Mouse (Mus musculus) kidney, embryonic 15.5 days (tissue): ENCODE measurements around the gene Tmie. TPM values are rescaled to one million over a fixed set of nuclear protein-coding genes. Genes with fewer than 3 reads are reported as not detected.
"Not testable (repeated sequence)": the region's sequence is repeated elsewhere in the genome, so short reads cannot be mapped to it uniquely, and the experiment has no call there.

ENCODE experiments used
- ATAC-seq: fragments of 200-750 bp; cut with Nextera tagmentation; replicated peaks from 2 replicates; pipeline ENCODE4 v1.8.0; 2017; ENCODE audit warnings: moderate TSS enrichment; ENCODE audit not compliant: low FRiP score
- H3K27ac ChIP-seq: fragments of 300-500 bp; sonication (generic); 2 replicates; pipeline ENCODE4 v1.5.1; 2015; ENCODE audit warnings: mild to moderate bottlenecking, inconsistent platforms
- H3K27me3 ChIP-seq: fragments of 300-500 bp; sonication (generic); 2 replicates; pipeline ENCODE4 v1.6.1; 2015; ENCODE audit warnings: inconsistent platforms
- H3K36me3 ChIP-seq: fragments of 300-500 bp; sonication (generic); 2 replicates; pipeline ENCODE4 v1.6.1; 2015; ENCODE audit warnings: inconsistent platforms
- H3K4me1 ChIP-seq: fragments of 300-500 bp; sonication (generic); 2 replicates; pipeline ENCODE4 v1.6.1; 2015; ENCODE audit warnings: inconsistent platforms
- H3K4me2 ChIP-seq: fragments of 300-500 bp; sonication (generic); 2 replicates; pipeline ENCODE4 v1.6.1; 2015; ENCODE audit warnings: moderate library complexity, mild to moderate bottlenecking, inconsistent platforms
- H3K4me3 ChIP-seq: fragments of 300-500 bp; sonication (generic); replicated peaks from 2 replicates; pipeline ENCODE4 v1.5.1; 2015; ENCODE audit warnings: mild to moderate bottlenecking, inconsistent platforms
- H3K9ac ChIP-seq: fragments of 300-500 bp; sonication (generic); 2 replicates; pipeline ENCODE4 v1.6.1; 2015; ENCODE audit warnings: mild to moderate bottlenecking, inconsistent platforms
- H3K9me3 ChIP-seq: fragments of 300-500 bp; sonication (generic); replicated peaks from 2 replicates; pipeline ENCODE4 v1.6.1; 2016; ENCODE audit warnings: inconsistent platforms
- WGBS: fragments of 180-500 bp; shearing (Covaris S2); methylation state at CpG from one replicate; pipeline ENCODE4 v1.1.7; 2015; ENCODE audit warnings: mixed read lengths; 5-methylcytosine and 5-hydroxymethylcytosine counted together
- microRNA-seq: library from miRNA; unstranded; fragments of <30 nt; microRNA quantifications from one replicate; pipeline ENCODE4, GENCODE M21; 2016
- polyA plus RNA-seq: library from polyadenylated mRNA; unstranded; fragments of >200 nt; fragmentation: Nextera tagmentation; extraction: Ambion mirVana; gene quantifications from 2 replicates; pipeline ENCODE4 v1.2.1, GENCODE M21; 2015

The Tmie gene
- polyA plus RNA-seq, 1 experiment from 2014 or later = 1.8 TPM

DNA sequence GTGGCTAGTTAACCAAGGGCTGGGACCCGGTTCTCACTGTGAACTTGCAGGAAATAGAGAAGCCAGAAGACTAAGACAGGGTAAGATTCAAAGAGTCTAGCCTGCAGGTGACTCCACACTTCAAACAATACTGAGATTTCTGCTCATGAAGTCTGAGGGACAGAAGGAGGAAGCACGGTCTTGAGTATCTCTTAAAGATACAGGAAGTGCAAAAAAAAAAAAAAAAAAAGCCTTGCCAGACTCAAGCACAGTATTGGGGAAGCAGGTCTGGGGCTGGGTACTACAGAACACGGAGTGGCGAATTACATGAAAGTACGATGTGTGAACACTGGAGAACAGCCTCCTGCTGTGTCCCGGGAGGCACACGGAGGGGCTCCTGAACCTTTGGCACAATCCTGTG lies 54.1 kb downstream of the Tmie start:
- Histone ChIP-seq H3K4me1 (no peaks in the 10 kb centered on the region), H3K9ac (no peak overlapping the region), H3K4me2 (no peak overlapping the region), H3K4me3 (no peak overlapping the region), H3K27ac (no peak overlapping the region), H3K36me3 (no peaks in the 10 kb centered on the region), H3K9me3 (no peaks in the 10 kb centered on the region), H3K27me3 (0 out of 2 replicates have a peak, but pooled peaks cover 3% of the 10 kb centered on the region)
- 73% methylated on average over 7 of the region's 7 CpGs for WGBS
- ATAC-seq = no peak

DNA sequence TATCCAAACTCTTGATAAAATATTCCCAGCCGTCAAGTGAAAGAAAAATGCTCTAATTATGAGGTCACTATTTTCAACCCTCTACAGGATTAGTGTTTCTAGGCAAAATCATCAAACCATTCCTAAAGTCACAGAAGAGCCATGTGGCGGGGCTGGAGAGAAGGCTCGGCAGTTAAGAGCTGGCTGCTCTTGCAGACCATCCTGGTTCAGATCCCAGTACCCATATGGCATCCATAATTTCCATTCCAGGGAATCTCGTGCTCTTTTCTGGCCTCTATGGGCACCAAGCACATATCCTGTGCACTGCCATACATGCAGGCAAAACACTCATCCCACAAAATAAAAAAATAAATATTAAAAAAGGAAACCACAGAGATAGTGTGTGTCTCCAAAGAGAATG lies 54.5 kb downstream of the Tmie start:
- H3K36me3 ChIP-seq = no peaks in the 10 kb centered on the region
- no peak overlapping the region for H3K27ac ChIP-seq
- H3K4me2 ChIP-seq = no peak overlapping the region
- ATAC-seq = no peak
- 86% methylated on average over 4 of the region's 4 CpGs for WGBS
- no peaks in the 10 kb centered on the region for H3K9me3 ChIP-seq
- H3K4me1 ChIP-seq = no peaks in the 10 kb centered on the region
- no peak overlapping the region for H3K9ac ChIP-seq
- H3K4me3 ChIP-seq = no peak overlapping the region
- 0 out of 2 replicates have a peak, but pooled peaks cover 3% of the 10 kb centered on the region for H3K27me3 ChIP-seq

- H3K27me3 ChIP-seq = no peaks in the 10 kb centered on the region
- H3K4me3 ChIP-seq = no peak overlapping the region
- H3K4me2 ChIP-seq = no peak overlapping the region
- H3K36me3 ChIP-seq = no peaks in the 10 kb centered on the region
- H3K27ac ChIP-seq = no peak overlapping the region
- H3K4me1 ChIP-seq = no peaks in the 10 kb centered on the region
- WGBS = 82% methylated on average over 7 of the region's 7 CpGs
- ATAC-seq = no peak
- H3K9ac ChIP-seq = no peak overlapping the region
- H3K9me3 ChIP-seq = no peaks in the 10 kb centered on the region
Observed at GRCm38 (mm10) chr9:110821436-110821835, 58.5 kb downstream of the Tmie start.

- not testable (repeated sequence) for H3K9me3 ChIP-seq, H3K4me1 ChIP-seq, H3K27me3 ChIP-seq, ATAC-seq, H3K9ac ChIP-seq, H3K36me3 ChIP-seq, H3K27ac ChIP-seq, H3K4me2 ChIP-seq, H3K4me3 ChIP-seq
Observed at GRCm38 (mm10) chr9:110820546-110820945, 59.4 kb downstream of the Tmie start.

Small RNAs within 50 kb of the gene (microRNA-seq; reads per million reads assigned to microRNA genes)
- not detected for gene Gm24269

Other genes with a start within 250 kb of the Tmie start
- 3.7 and 5.5 TPM in 2 replicates for gene Nbeal2, start 226.0 kb downstream of the Tmie start, polyA plus RNA-seq
- gene Ccdc12, start 223.6 kb downstream of the Tmie start, polyA plus RNA-seq = 151 and 157 TPM in 2 replicates
- gene Myl3, start 138.3 kb downstream of the Tmie start, polyA plus RNA-seq = 1.8 and 3.9 TPM in 2 replicates
- 67.1 and 70.1 TPM in 2 replicates for gene Pth1r, start 133.0 kb downstream of the Tmie start, polyA plus RNA-seq
- not detected in 2 replicates for gene Prss42, start 81.9 kb downstream of the Tmie start, polyA plus RNA-seq
- gene Prss44, start 66.1 kb downstream of the Tmie start, polyA plus RNA-seq = not detected in 2 replicates
- not detected in 2 replicates for gene Prss43, start 53.4 kb downstream of the Tmie start, polyA plus RNA-seq
- gene Prss45, start 45.5 kb downstream of the Tmie start, polyA plus RNA-seq = not detected in 2 replicates
- 0.13 TPM in 1 of 2 replicates, not detected in the other for gene Prss46, start 35.6 kb downstream of the Tmie start, polyA plus RNA-seq
- 0.40 and 0.90 TPM in 2 replicates for gene Prss50, start 22.1 kb downstream of the Tmie start, polyA plus RNA-seq
- 4.1 and 5.3 TPM in 2 replicates for gene Als2cl, start 243 bp downstream of the Tmie start, polyA plus RNA-seq
- gene Fam240a, start 36.7 kb upstream of the Tmie start, polyA plus RNA-seq = not detected in 2 replicates
- not detected in 2 replicates for gene Tdgf1, start 66.0 kb upstream of the Tmie start, polyA plus RNA-seq
- 0.21 and 0.30 TPM in 2 replicates for gene Lrrc2, start 71.4 kb upstream of the Tmie start, polyA plus RNA-seq
- gene Rtp3, start 110.5 kb upstream of the Tmie start, polyA plus RNA-seq = 0.86 and 1.0 TPM in 2 replicates
- gene Ltf, start 139.2 kb upstream of the Tmie start, polyA plus RNA-seq = 2.7 and 3.7 TPM in 2 replicates
- 1.3 TPM in 2 replicates for gene Ccrl2, start 177.4 kb upstream of the Tmie start, polyA plus RNA-seq
- 35.9 and 37.9 TPM in 2 replicates for gene Lrrfip2, start 237.5 kb upstream of the Tmie start, polyA plus RNA-seq